Mouse (Mus musculus) common myeloid progenitor, adult 5-6 weeks (primary cell): ENCODE results near the gene Rd3. TPM values are rescaled to one million over a fixed set of nuclear protein-coding genes. Genes with fewer than 3 reads are reported as not detected.

ENCODE experiments used
- ATAC-seq: replicated peaks from 2 replicates; pipeline ENCODE4 v1.8.0; 2016; ENCODE audit warnings: low read depth, mild to moderate bottlenecking, moderate TSS enrichment, inconsistent platforms; ENCODE audit not compliant: poor library complexity, severe bottlenecking
- total RNA-seq: library from RNA; stranded (forward); fragments of 200-1000, 187-1606 nt; gene quantifications from 2 replicates; pipeline ENCODE4 v1.2.3, GENCODE M21; 2017

The Rd3 gene
- not detected in 2 replicates for total RNA-seq

GRCm38 (mm10) chr1:191977187-191977586 is at the start of gene Rd3:
Rd3 (plus strand) TSS chr1:191977370.
- 0 out of 2 replicates have a peak, but pooled peaks have one; percentile 24 for ATAC-seq

- ATAC-seq = no peak
Measured at GRCm38 (mm10) chr1:191928345-191928744, 48.8 kb upstream of the Rd3 start.

- no peak for ATAC-seq
Measured at GRCm38 (mm10) chr1:191929065-191929464, 48.1 kb upstream of the Rd3 start.

- no peak for ATAC-seq
Measured at GRCm38 (mm10) chr1:191929897-191930524, 47.2 kb upstream of the Rd3 start.

- ATAC-seq = no peak
Measured at GRCm38 (mm10) chr1:191930525-191931105, 46.6 kb upstream of the Rd3 start.

GRCm38 (mm10) chr1:191932286-191932985 is 44.7 kb upstream of the Rd3 start:
- ATAC-seq = no peak

GRCm38 (mm10) chr1:191932986-191933632 is 44.1 kb upstream of the Rd3 start:
- no peak for ATAC-seq

GRCm38 (mm10) chr1:191943638-191944037 is 33.5 kb upstream of the Rd3 start:
- ATAC-seq = no peak

GRCm38 (mm10) chr1:191945341-191945740 is 31.8 kb upstream of the Rd3 start:
- ATAC-seq = no peak

GRCm38 (mm10) chr1:191945756-191946155 is 31.4 kb upstream of the Rd3 start:
- ATAC-seq = no peak

- no peak for ATAC-seq
Measured at GRCm38 (mm10) chr1:191946261-191946660, 30.9 kb upstream of the Rd3 start.

- no peak for ATAC-seq
Measured at GRCm38 (mm10) chr1:191946835-191947234, 30.3 kb upstream of the Rd3 start.

GRCm38 (mm10) chr1:191947796-191948195 is 29.4 kb upstream of the Rd3 start:
- ATAC-seq = no peak

- ATAC-seq = no peak
Measured at GRCm38 (mm10) chr1:191948600-191948999, 28.6 kb upstream of the Rd3 start.

GRCm38 (mm10) chr1:191950611-191951010 is 26.6 kb upstream of the Rd3 start:
- no peak for ATAC-seq

GRCm38 (mm10) chr1:191952733-191953335 is 24.3 kb upstream of the Rd3 start:
- ATAC-seq = no peak

GRCm38 (mm10) chr1:191955101-191955500 is 22.1 kb upstream of the Rd3 start:
- ATAC-seq = peak; percentile 92

- ATAC-seq = peak; percentile 30
Measured at GRCm38 (mm10) chr1:191956261-191956660, 20.9 kb upstream of the Rd3 start.

GRCm38 (mm10) chr1:191956871-191957270 is 20.3 kb upstream of the Rd3 start:
- no peak for ATAC-seq

- ATAC-seq = no peak
Measured at GRCm38 (mm10) chr1:191957321-191957720, 19.8 kb upstream of the Rd3 start.
